Mouse (Mus musculus): ENCODE results near the gene 1600014C23Rik.
A peak's percentile ranks its signal among the peaks of the same experiment; 100 is the strongest.

1600014C23Rik gene

DNA sequence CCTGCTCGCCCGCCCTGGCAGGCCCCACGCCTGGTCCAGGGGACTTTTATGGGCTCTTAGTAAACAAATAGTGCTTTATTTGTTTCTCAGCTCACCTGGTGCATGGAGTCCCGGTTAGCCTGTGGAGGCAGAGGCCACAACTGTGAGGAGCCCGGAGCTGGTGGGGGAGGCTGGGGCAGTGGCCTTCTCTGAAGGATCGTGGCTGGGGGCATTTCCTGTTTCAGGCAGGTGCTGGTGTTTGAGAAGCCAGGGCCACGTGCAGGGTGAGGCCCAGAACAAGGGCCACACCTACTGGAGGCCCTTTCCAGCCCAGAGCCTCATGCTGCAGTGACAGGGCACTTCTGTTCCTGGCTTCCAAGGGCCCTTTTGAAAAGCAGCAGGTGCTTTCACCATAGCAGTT lies 7.4 kb downstream of the 1600014C23Rik start:
- DNase-seq (ENCODE audit: low read depth) = no peak

DNA sequence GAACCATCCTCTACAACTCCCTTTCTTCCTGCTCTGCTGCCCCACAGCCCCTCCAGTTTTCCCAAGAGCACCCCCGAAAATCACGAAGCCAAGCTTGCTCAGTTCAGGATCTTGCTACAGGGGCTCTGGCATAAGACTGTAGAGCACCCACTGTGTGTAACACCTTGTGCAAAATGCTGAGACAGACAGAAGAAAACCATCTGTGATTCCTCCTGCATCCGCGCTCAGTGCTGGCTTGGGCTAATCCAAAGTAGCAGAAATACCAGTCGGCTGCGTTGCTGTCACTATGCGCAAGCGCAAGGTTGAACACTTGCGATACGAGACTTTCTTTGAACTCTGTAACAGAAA lies 9.1 kb downstream of the 1600014C23Rik start:
- DNase-seq (ENCODE audit: low read depth) = no peak

DNA sequence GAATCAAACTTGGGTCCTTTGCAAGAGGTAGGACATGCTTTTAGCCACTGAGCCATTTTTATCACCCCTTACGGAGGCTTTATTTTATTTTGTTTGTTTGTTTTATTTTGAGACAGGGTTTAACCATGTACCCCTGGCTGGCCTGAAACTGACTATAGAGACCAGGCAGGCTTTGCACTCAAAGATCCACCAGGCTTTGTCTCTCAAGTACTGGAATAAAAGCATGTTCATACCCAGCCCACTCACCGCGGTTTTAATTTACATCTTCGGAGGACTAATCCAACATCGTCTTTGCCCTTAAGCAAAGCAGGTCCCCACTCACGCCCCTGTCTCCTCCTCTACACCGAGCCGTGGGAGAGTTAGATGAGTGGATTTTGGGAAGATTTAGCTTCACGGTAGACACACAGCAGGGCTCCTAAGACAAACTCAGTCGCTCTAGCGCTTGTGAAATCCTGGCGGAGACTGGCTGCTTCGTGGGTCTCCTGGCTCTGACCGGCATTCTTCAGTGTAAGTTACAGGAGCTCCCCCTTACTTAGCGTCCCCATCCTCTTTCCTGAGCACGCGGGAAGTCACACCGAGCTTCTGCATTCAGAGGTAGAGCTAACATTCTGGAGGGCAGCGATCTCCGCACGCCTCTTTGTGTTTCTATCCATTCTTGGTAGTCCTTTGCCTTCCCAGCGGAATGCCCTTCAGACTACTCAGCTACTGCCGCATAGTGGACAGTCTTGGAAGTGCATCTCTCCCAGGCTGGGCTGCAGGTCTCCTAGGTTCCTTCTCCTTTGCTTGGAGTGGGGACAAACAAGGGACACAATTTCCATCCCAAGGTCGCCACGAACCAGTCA lies 9.7 kb downstream of the 1600014C23Rik start:
- peak; percentile 80 for DNase-seq (ENCODE audit: low read depth)

DNA sequence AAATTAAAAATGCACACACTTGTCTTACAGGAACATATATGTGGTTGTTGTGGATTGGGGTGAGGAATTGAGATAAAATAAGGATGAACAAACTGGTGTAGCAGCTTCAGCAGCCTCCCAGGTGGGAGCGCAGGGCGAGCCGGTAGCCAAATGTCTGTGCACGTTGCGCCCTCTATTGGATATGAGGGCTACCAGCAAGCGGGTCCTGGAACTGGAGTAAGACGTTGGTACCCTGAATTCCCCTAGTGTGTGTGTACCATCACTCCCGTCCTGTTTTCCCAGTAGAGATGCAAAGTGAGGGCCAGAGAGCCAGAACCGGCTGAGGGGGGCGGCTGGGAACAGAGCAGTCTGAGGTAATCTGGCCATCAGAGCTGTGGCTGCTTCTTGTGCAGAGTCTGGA lies 15.3 kb downstream of the 1600014C23Rik start:
- peak; percentile 66 for DNase-seq (ENCODE audit: low read depth)

DNA sequence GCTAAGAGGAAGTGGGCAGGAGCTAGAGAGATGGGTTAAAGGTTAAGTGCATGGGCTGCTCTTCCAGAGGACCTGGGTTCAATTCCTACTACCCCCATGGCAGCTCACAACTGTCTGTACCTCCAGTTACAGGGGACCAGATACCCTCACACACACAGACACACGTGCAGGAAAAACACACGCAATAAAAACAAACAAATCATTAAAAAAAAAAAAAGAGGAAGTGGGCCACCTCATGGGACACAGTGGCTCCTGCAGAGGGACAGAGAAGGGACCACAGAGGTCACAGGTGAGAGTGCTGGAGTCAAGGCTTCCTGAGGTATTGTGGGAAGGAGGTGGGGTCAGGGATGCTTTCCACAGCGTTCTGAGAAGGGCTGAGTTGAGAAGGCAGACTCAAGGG lies 22.1 kb downstream of the 1600014C23Rik start:
- DNase-seq (ENCODE audit: low read depth) = no peak

DNA sequence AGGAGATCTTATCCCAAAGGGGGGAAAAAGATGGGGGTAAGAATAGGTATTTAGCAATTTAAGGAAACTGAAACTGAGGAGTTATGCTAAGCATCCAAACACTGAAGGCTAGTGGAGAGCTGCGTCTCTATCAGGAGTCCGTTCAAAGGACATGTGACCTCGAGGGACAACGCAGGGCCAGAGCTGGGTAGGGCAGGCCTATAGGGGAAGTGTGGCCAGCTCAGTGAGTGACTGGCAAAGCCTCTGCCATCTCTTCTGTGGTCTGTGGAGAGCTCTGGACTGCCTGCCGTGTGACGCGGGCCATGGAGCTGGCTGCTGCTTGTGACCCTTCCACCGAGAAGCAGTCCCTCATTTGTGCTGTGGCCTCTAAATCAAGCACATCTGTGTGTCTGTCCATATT lies 23.2 kb downstream of the 1600014C23Rik start:
- no peak for DNase-seq (ENCODE audit: low read depth)

DNA sequence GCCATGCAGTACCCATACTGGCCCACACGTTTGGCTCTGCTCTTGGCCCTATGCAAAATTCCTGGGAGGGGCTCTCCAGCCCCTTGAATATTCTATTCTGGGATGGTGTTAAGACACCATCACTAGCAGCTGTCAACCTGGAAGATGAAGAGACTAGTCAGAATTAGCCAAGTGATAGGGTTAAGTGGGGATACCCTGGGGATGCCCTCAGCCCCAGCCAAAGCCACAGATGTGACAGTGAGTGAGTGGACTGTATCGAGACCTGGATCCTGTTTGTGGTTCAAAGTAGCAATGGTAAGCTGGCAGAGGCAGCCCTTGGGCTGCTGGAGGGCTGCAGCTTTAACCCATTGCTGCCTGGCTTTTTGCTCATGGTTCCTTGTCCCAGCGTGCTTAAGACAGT lies 23.8 kb downstream of the 1600014C23Rik start:
- no peak for DNase-seq (ENCODE audit: low read depth)

DNA sequence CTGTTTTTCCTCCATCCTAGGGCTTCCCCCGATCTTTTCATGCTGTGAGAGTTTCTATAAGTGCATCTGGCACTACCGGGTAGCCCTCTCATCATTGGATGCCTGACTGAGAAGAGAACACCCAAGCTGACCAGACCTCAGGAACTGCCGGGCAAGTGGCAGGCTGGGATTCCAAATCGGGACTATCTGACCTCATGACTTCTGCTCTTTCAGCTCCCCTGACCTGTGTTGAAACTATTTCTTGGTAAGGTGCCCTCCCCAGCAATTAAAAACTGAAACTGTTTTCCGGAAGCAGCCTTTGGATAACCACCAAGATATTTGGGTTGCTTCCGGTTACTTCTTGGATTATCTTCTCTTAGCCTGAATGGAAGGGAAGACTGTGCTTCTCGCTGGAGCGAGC lies 25.5 kb downstream of the 1600014C23Rik start:
- no peak for DNase-seq (ENCODE audit: low read depth)

DNA sequence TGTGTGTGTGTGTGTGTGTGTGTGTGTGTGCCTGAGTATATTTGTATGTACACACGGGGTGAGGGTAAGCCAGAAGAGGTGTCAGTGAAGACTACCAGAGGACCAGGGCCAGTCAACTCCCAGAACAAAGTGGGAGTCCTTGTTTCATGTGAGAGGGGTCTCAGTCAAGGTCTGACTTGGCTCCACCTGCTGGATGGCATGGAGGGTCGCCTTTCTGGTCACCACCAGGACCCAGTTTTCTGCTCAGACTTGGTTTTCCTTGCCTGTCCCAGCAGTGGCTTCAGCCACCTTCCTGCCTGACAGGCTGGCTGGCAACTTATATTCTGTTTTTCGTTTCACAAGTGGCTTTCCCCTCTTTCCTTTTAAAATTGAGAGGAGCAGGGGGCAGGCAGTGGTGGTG lies 26.3 kb downstream of the 1600014C23Rik start:
- DNase-seq (ENCODE audit: low read depth) = no peak

DNA sequence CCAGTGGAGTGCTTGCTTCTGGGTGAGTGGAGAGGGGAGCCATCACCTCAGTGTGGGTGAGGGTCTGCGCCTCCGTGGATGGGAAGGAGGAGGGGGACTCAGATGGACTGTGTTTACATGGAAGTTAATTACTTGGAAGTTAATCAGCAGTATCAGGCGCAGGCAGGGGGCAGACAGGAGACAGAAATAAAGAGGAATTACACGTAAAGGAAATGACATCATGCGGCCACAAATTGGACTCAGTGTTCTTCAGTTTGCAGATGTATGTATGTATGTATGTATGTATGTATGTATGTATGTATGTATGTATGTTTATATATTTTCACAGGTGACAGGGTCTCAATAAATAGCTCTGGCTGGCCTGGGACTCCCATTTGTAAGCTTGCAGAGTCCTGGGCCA lies 26.8 kb downstream of the 1600014C23Rik start:
- DNase-seq (ENCODE audit: low read depth) = no peak

DNA sequence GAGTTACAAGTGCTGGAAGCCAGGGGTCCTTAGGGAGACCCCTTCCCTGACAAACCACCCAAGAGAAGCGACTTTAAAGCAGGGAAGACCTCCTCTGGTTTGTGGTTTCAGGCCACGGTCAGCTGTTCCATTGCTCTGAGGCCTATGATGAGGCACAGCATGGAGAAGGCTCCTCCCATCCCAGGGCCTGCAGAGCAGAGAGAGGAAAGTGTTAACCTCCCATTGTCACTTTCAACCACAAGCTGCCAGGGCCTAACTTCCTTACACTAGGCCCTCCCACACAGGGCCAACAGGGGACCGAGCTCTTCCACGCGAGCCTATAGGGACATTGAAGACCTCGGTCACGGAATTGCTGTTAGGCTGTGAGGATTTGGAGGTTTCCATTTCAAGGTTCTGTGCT lies 30.5 kb downstream of the 1600014C23Rik start:
- peak; percentile 15 for DNase-seq (ENCODE audit: low read depth)

DNA sequence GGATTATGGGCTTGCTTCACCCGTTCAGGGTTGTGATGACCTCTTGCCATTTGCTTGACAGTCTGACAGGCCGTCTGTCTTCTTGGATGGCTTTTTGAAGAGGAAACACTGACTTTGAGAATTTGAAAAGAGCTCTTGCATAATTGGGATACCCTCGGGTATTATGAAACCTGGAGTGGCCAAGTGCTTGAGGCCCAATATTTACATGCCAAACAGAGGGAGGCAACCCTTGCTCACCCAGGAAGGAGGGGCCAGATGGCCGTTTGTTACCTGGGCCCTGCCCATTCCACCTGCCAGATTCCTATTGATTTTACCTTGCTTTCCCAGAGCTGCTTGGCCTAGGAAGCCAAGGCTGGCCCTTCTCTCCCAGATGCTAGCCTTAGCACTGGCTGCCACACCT lies 31.4 kb downstream of the 1600014C23Rik start:
- DNase-seq (ENCODE audit: low read depth) = no peak

DNA sequence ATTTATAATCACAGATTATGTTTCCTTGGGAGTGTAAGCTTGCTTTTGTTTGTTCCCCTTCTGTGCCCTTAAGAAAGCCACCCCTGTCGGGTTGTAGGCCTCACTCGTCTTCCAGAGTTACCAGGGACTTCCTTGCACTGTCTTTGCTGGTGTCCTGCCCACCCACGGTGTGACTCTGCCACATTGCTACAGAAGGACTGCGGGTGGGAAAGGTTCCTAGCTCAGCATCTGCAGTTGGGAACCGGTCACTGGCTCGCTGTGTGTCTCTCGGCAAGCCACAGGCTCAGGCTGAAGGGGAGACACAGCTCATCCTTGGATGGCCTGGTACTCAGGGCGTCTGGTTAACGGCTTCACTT lies 32.4 kb downstream of the 1600014C23Rik start:
- DNase-seq (ENCODE audit: low read depth) = no peak

DNA sequence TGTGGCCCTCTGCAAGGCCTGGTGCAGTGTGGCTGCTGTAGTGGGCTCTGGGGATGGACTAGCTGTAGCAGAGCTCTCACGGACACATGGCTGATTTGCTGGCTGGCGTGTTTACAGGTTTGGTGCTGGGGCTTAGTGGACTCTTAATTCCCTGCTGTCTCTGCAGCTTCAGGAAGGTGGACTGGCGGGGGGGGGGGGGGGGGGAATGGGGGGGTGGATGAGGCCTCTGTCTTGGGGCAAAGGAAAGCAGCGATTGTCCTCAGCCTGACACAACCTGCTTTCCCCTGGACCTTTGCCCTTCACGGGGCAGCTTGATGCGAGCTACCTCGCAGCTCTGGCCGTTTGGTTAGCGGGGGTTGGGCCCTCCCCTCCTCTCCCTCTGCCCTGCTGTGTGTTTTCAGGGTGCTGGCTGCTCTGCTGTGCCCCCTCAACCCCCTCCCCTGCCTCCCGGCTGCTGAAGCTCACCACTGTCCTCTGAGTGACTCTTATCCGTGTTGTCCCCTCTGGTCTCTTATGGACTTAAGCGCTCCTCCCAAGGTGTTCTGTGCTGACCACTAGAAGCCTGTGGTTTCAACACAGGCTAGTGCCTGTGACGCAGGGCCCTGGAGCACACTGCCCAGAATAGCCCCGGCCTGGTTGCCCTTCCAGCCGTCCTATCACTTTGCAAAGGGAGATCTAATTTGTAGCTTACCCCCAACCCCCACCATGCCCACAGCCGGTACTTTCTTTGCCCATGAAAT lies 33.0 kb downstream of the 1600014C23Rik start:
- DNase-seq (ENCODE audit: low read depth) = no peak

DNA sequence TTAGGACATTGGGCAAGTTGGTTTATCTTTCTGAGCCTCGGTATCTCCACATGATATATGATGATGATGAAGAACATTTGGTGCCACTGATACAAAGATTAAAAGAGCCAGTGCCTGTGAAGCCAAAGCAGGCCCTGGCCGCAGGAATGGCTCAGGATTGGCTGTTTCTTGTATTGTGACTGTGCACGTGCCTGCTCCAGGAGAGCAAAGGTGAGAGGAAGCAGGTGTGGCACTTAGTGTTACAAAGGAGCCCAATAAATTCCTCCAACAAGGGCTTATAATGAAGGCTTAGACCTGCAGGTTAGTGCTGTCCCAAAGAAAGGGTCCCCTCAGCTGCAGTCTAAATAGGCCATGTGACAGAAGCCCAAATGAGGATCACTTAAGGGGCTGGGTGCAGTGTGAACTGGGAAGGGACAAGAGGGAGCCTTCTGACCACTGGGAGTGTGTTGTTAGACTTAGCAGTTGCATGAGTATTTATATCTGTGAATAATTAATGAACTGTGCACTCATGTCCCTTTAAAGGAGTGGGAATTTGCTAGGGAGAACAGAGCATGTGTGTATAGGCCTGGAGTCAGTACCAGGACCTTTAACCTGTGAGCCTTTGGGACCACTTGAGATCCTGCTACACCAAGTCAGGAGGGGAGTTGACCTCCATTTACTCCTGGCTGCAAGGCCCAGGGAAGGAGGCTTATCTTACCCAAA lies 34.5 kb downstream of the 1600014C23Rik start:
- no peak for DNase-seq (ENCODE audit: low read depth)

DNA sequence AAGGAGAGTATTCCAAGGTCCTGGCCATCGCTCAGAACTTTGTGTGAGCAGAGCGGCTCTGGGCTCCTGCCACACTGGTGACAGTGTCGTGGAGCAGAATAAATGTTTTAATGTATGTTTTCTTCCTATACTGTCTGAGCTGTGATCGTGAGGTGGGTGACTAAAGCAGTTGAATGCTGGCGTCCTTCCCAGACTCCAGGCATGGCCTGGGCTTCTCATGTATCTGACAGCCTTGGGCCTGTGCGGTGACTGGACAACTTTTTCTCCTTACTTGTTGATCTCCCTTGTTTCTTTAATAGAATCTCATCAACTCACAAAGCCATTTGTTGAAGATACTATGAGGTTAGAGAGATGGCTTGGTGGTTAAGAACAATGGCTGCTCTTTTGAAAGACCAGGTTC lies 35.3 kb downstream of the 1600014C23Rik start:
- no peak for DNase-seq (ENCODE audit: low read depth)

DNA sequence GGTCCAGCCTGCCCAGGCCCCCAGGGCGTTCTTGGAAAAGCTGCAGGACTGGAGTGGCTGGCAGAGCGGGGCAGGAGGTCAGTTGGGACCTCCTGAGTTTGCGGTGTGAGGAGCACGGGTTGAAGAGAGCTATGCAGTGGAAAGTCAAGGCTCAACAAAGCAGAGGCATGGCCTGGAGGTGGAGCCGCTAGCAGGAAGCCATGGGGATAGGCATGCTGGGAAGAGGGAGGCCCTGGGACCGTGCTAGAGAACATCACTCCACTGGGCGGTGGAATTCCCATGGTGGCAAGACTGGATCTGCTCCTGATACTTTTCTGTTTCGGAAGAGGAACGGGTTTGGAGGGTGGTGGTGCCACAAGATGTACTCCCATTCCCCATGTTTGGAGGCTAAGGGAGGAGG lies 36.7 kb downstream of the 1600014C23Rik start:
- no peak for DNase-seq (ENCODE audit: low read depth)

DNA sequence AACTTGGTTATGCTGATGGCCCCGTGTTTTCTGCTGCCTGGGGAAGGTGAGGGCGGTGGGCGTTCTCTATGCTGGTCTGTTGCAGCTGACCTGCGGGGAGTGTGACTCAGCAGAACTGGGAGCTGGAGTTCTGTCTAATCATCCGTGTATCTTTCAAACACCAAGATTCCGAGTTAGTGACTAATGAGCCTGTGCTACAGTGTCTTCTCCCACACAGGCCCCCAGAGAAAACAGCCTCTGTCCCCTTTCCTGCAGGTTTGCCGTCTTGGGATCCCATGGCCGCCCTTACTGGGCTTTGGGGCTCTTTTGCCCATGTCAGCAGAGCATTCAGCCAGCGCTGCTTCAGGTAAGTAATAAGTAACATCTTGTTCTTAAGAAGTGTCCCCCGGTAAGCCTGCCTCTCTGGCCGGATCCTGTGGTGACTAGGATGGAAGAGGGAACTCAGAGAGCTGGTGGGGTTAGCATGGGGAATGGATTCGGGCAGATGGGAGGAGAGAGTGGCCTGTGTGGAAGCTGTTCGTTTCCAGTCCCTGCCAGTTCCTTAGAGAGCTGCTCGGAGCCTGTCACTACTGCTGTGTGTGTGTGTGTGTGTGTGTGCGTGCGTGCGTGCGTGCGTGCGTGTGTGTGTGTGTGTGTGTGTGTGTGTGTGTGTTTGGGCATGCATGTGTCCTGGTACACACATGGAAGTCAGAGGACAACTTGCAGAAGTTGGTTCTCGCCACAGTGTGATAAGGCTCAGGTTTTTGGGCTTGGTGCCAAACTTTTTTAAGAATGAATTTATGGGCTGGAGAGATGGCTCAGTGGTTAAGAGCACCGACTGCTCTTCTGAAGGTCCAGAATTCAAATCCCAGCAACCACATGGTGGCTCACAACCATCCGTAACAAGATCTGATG lies 38.2 kb downstream of the 1600014C23Rik start:
- DNase-seq (ENCODE audit: low read depth) = no peak

DNA sequence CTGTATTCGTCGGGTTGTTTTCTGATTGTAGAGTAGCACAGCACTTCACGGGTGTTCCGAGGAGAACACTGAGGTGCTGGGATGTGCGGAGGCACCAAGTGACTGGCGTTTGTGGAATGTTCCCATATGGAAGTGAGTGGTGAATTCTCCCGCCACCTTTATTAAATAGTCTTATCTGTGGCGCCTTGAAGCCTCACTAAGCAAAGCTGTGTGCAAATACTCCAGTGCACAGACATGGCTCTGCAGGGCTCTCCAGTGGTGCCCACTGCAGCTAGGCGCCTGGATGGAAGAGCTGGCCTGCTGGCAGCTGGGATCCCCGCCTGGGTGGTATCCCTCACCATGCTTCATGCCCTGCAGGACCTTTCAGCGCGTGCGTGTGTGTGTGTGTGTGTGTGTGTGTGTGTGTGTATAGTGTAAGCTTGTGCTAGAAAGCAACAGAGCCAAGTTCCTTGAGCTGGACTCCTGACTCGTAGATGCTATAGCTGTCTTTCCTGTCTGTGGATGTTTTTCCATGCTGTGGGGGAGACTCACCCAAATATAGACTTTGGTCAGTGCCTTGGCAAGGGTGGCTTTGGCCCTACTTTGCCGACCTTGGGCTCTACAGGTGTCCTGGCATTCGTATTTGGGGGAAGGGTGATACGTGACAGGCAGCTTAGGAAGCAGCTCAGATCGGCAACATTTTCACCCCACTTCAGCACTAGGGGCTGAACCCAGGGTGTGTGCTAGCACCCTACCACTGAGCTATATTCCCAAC lies 39.7 kb downstream of the 1600014C23Rik start:
- no peak for DNase-seq (ENCODE audit: low read depth)

DNA sequence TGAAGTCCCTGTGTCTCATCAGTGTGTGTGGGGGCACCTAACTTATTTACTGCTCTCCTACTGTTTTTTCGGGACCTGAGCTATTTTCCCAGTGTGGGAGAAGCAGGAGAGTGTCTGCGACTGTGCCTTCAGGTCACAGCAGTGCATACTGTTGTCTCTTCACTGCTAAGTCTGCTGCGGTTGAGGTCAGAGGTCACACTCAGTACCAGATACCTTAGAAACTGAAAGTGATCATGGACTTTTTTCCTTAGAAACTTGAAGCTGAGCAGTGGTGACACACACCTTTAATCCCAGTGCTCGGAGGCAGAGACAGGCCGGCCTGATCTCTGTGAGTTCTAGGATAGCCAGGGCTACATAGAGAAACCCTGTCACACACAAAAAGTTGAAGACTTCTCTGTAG lies 41.5 kb downstream of the 1600014C23Rik start:
- DNase-seq (ENCODE audit: low read depth) = no peak

DNA sequence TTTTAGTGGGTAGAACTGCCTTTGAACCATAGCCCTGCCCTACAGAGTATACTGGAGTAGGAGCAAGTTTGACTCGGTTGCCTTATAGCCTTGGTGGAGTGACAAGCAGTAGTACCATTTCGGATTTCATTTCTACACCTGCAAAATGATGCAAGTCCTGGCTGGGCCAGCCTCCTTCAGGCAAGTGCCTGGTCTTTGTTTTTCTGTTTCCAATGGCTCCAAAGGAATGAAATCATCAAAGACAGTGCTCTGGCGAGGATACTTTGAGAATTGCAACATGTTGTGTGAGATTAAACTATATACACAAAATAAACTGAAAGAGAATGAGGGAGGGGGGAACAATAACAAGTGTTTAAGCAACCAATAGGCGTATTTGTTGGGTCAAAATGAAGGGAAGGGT lies 43.6 kb downstream of the 1600014C23Rik start:
- no peak for DNase-seq (ENCODE audit: low read depth)

Measured in induced T-regulatory cell, adult 2 months (primary cell).